Mouse (Mus musculus): Measurements from ENCODE around the gene Lcn11. TPM values are rescaled to one million over a fixed set of nuclear protein-coding genes. Genes with fewer than 3 reads are reported as not detected.
"Not testable (repeated sequence)": the region's sequence is repeated elsewhere in the genome, so short reads cannot be mapped to it uniquely, and the experiment has no call there.

The Lcn11 gene
- polyA plus RNA-seq, 1 experiment, result not detected

DNA sequence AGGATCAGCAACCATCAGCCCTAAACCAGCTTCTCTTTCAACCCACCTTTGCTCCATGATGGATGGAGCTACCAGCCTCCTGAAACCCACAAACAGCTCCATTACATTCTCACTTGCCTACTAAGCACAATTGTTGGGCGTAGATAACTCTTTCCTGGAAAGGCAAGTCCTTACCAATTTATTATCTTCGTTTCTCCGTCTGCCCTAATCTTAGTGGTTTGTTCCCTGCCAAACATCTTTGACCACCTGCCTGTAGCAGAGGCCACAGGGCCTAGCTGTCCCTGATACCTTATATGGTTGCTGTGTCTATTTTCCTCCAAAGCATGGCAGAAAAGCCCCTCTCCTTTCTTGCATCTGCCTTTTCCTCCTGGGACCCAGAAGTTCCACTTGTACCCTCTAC, 12.3 kb downstream of the Lcn11 start:
- Histone ChIP-seq H3ac (ENCODE audit: control insufficient read depth, insufficient read length) (no peak overlapping the region), H3K79me2 (ENCODE audit: control insufficient read depth, insufficient read depth) (no peaks in the 10 kb centered on the region), H3K27me3 (ENCODE audit: control insufficient read depth, insufficient read depth, insufficient read length) (no peaks in the 10 kb centered on the region), H3K36me3 (ENCODE audit: control insufficient read depth, insufficient read depth) (no peaks in the 10 kb centered on the region), H3K4me2 (ENCODE audit: low read depth) (no peak overlapping the region), H3K4me3 (no peak overlapping the region)
- TF ChIP-seq CEBPB (IDR thresholded peaks at IDR 0.05; ENCODE audit: insufficient read depth, poor library complexity, severe bottlenecking) (no peak), SRF (IDR thresholded peaks at IDR 0.05; ENCODE audit: control insufficient read depth, insufficient read length, low read depth) (no peak), TCF3 (IDR thresholded peaks at IDR 0.05; ENCODE audit: insufficient read length, low read depth) (no peak), MYOG (IDR thresholded peaks at IDR 0.05; ENCODE audit: control insufficient read depth in 1 of 3, insufficient read depth in 1 of 3, insufficient read length in 2 of 3, low read depth in 2 of 3) (no peak), MYOD1 (IDR thresholded peaks at IDR 0.05; ENCODE audit: control insufficient read depth in 1 of 3, insufficient read length in 2 of 3, low read depth in 2 of 3) (no peak), E2F4 (IDR thresholded peaks at IDR 0.05; ENCODE audit: insufficient read depth) (no peak), REST (IDR thresholded peaks at IDR 0.05; ENCODE audit: insufficient read depth, insufficient read length) (no peak), POLR2AphosphoS2 (IDR thresholded peaks at IDR 0.05; ENCODE audit: insufficient read length, low read depth) (no peak), MAX (IDR thresholded peaks at IDR 0.05; ENCODE audit: low read depth) (no peak), TCF12 (IDR thresholded peaks at IDR 0.05; ENCODE audit: insufficient read depth, poor library complexity, severe bottlenecking) (no peak), POLR2A (IDR thresholded peaks at IDR 0.05; ENCODE audit: insufficient read length, low read depth) (no peak), USF1 (IDR thresholded peaks at IDR 0.05; ENCODE audit: low read depth) (no peak)

DNA sequence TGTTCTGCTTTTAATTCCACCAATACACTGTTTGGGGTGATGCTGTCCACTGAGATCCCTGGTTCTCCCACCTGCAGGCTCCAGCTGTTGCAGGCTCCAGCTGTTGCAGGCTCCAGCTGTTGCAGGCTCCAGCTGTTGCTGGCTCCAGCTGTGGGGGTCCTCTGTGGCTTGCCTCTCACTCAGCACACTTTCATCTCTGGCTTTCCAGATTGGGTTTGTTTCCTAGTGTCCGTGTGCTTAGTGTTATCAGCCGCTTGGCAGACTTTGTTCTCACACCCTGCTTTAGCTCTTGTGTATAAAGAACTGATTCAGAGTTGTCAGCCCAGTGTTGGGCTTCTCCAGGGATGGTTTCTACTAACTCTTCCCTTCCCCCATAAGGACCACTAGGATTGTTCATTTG, 20.8 kb downstream of the Lcn11 start:
- peaks cover 12% of the 10 kb centered on the region for H3K27me3 ChIP-seq (ENCODE audit: control insufficient read depth, insufficient read depth, insufficient read length)
- no peaks in the 10 kb centered on the region for H3K36me3 ChIP-seq (ENCODE audit: control insufficient read depth, insufficient read depth)
- TF ChIP-seq TCF3 (IDR thresholded peaks at IDR 0.05; ENCODE audit: insufficient read length, low read depth) (peak; percentile 8), USF1 (IDR thresholded peaks at IDR 0.05; ENCODE audit: low read depth) (no peak)
- H3ac ChIP-seq (ENCODE audit: control insufficient read depth, insufficient read length), result no peak overlapping the region
- H3K4me2 ChIP-seq (ENCODE audit: low read depth), result no peak overlapping the region
- H3K79me2 ChIP-seq (ENCODE audit: control insufficient read depth, insufficient read depth), result no peaks in the 10 kb centered on the region
- H3K4me3 ChIP-seq, result no peak overlapping the region

DNA sequence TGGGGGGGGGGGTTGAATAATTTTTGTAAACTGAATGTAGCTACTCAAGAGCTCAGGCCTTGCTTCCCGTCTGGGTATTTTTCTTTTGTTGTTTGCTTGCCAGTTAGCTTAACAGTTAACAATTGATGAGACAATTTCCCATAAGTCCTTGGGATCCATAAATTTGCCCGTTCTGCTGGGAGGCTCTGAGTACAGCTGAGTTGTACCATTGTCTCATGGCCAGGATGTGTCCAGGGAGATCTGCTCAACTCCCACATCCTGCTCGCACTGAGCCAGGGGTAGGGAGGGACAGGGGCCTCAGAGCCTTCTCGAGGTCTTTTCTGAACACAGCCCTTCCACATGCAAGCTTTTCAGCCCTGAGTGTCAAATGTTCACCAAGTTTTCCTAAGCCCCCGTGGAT, 21.2 kb downstream of the Lcn11 start:
- peaks cover 12% of the 10 kb centered on the region for H3K27me3 ChIP-seq (ENCODE audit: control insufficient read depth, insufficient read depth, insufficient read length)
- no peaks in the 10 kb centered on the region for H3K79me2 ChIP-seq (ENCODE audit: control insufficient read depth, insufficient read depth)
- no peak overlapping the region for H3K4me2 ChIP-seq (ENCODE audit: low read depth)
- H3ac ChIP-seq (ENCODE audit: control insufficient read depth, insufficient read length), result no peak overlapping the region
- H3K36me3 ChIP-seq (ENCODE audit: control insufficient read depth, insufficient read depth), result no peaks in the 10 kb centered on the region
- TF ChIP-seq TCF12 (IDR thresholded peaks at IDR 0.05; ENCODE audit: insufficient read depth, poor library complexity, severe bottlenecking), result no peak
- TF ChIP-seq MYOD1 (IDR thresholded peaks at IDR 0.05; ENCODE audit: control insufficient read depth in 1 of 3, insufficient read length in 2 of 3, low read depth in 2 of 3), result no peak
- TF ChIP-seq REST (IDR thresholded peaks at IDR 0.05; ENCODE audit: insufficient read depth, insufficient read length), result no peak
- no peak for TF ChIP-seq TCF3 (IDR thresholded peaks at IDR 0.05; ENCODE audit: insufficient read length, low read depth)
- TF ChIP-seq POLR2A (IDR thresholded peaks at IDR 0.05; ENCODE audit: insufficient read length, low read depth), result no peak
- TF ChIP-seq E2F4 (IDR thresholded peaks at IDR 0.05; ENCODE audit: insufficient read depth), result no peak
- no peak for TF ChIP-seq USF1 (IDR thresholded peaks at IDR 0.05; ENCODE audit: low read depth)
- no peak for TF ChIP-seq CEBPB (IDR thresholded peaks at IDR 0.05; ENCODE audit: insufficient read depth, poor library complexity, severe bottlenecking)
- no peak for TF ChIP-seq MYOG (IDR thresholded peaks at IDR 0.05; ENCODE audit: control insufficient read depth in 1 of 3, insufficient read depth in 1 of 3, insufficient read length in 2 of 3, low read depth in 2 of 3)
- TF ChIP-seq POLR2AphosphoS2 (IDR thresholded peaks at IDR 0.05; ENCODE audit: insufficient read length, low read depth), result no peak
- TF ChIP-seq SRF (IDR thresholded peaks at IDR 0.05; ENCODE audit: control insufficient read depth, insufficient read length, low read depth), result no peak
- TF ChIP-seq MAX (IDR thresholded peaks at IDR 0.05; ENCODE audit: low read depth), result no peak
- H3K4me3 ChIP-seq, result no peak overlapping the region

DNA sequence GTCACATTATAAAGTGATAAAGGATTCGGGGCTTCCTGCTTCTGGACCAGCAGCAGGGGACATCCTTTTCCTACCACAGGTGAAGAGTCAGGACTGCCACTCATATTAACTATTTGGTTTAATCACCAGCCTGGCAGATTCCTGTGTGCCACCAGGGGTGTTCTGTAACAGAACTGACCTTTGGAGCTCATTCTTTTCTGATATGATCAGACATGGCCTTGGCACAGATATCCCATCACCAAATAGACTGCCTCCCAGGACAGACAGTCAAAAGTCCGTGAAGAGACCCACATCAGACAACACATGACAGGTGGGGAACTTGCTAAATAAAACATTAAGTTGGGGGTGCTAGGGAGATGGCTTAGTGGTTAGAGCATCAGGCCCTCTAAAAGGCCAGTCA, 34.9 kb downstream of the Lcn11 start:
- TF ChIP-seq SRF (IDR thresholded peaks at IDR 0.05; ENCODE audit: control insufficient read depth, insufficient read length, low read depth) (no peak), CEBPB (IDR thresholded peaks at IDR 0.05; ENCODE audit: insufficient read depth, poor library complexity, severe bottlenecking) (no peak), REST (IDR thresholded peaks at IDR 0.05; ENCODE audit: insufficient read depth, insufficient read length) (no peak), POLR2A (IDR thresholded peaks at IDR 0.05; ENCODE audit: insufficient read length, low read depth) (no peak), MYOD1 (IDR thresholded peaks at IDR 0.05; ENCODE audit: control insufficient read depth in 1 of 3, insufficient read length in 2 of 3, low read depth in 2 of 3) (no peak), USF1 (IDR thresholded peaks at IDR 0.05; ENCODE audit: low read depth) (no peak), TCF12 (IDR thresholded peaks at IDR 0.05; ENCODE audit: insufficient read depth, poor library complexity, severe bottlenecking) (no peak), TCF3 (IDR thresholded peaks at IDR 0.05; ENCODE audit: insufficient read length, low read depth) (no peak), MYOG (IDR thresholded peaks at IDR 0.05; ENCODE audit: control insufficient read depth in 1 of 3, insufficient read depth in 1 of 3, insufficient read length in 2 of 3, low read depth in 2 of 3) (no peak), MAX (IDR thresholded peaks at IDR 0.05; ENCODE audit: low read depth) (no peak)
- Histone ChIP-seq H3K36me3 (ENCODE audit: control insufficient read depth, insufficient read depth) (no peaks in the 10 kb centered on the region), H3K4me2 (ENCODE audit: low read depth) (no peak overlapping the region), H3K4me3 (no peak overlapping the region), H3K79me2 (ENCODE audit: control insufficient read depth, insufficient read depth) (no peaks in the 10 kb centered on the region), H3ac (ENCODE audit: control insufficient read depth, insufficient read length) (no peak overlapping the region), H3K27me3 (ENCODE audit: control insufficient read depth, insufficient read depth, insufficient read length) (no peaks in the 10 kb centered on the region)

DNA sequence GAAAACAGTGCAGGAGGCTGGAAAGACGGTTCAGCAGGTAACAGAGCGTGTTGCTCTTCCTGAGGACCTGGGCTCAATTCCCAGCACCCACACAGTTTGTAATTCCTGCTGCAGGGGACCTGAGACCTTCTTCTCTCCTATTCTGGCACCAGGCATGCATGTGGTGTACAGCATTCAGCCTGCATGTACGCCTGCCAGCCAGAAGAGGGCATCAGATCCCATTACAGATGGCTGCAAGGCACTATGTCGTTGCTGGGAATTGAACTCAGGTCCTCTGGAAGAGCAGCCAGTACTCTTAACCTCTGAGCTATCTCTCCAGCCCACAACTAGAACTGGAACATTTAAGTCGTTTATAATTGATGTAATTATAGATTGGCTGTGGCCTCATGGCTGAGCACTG, 36.5 kb downstream of the Lcn11 start:
- H3K36me3 ChIP-seq (ENCODE audit: control insufficient read depth, insufficient read depth), result no peaks in the 10 kb centered on the region
- no peaks in the 10 kb centered on the region for H3K27me3 ChIP-seq (ENCODE audit: control insufficient read depth, insufficient read depth, insufficient read length)
- no peak overlapping the region for H3K4me3 ChIP-seq
- H3K4me2 ChIP-seq (ENCODE audit: low read depth), result no peak overlapping the region
- no peaks in the 10 kb centered on the region for H3K79me2 ChIP-seq (ENCODE audit: control insufficient read depth, insufficient read depth)
- no peak overlapping the region for H3ac ChIP-seq (ENCODE audit: control insufficient read depth, insufficient read length)
- TF ChIP-seq E2F4 (IDR thresholded peaks at IDR 0.05; ENCODE audit: insufficient read depth) (no peak), TCF12 (IDR thresholded peaks at IDR 0.05; ENCODE audit: insufficient read depth, poor library complexity, severe bottlenecking) (no peak), MAX (IDR thresholded peaks at IDR 0.05; ENCODE audit: low read depth) (no peak), SRF (IDR thresholded peaks at IDR 0.05; ENCODE audit: control insufficient read depth, insufficient read length, low read depth) (no peak), TCF3 (IDR thresholded peaks at IDR 0.05; ENCODE audit: insufficient read length, low read depth) (no peak), REST (IDR thresholded peaks at IDR 0.05; ENCODE audit: insufficient read depth, insufficient read length) (no peak), MYOD1 (IDR thresholded peaks at IDR 0.05; ENCODE audit: control insufficient read depth in 1 of 3, insufficient read length in 2 of 3, low read depth in 2 of 3) (no peak), POLR2AphosphoS2 (IDR thresholded peaks at IDR 0.05; ENCODE audit: insufficient read length, low read depth) (no peak), MYOG (IDR thresholded peaks at IDR 0.05; ENCODE audit: control insufficient read depth in 1 of 3, insufficient read depth in 1 of 3, insufficient read length in 2 of 3, low read depth in 2 of 3) (no peak), CEBPB (IDR thresholded peaks at IDR 0.05; ENCODE audit: insufficient read depth, poor library complexity, severe bottlenecking) (no peak), USF1 (IDR thresholded peaks at IDR 0.05; ENCODE audit: low read depth) (no peak), POLR2A (IDR thresholded peaks at IDR 0.05; ENCODE audit: insufficient read length, low read depth) (no peak)

DNA sequence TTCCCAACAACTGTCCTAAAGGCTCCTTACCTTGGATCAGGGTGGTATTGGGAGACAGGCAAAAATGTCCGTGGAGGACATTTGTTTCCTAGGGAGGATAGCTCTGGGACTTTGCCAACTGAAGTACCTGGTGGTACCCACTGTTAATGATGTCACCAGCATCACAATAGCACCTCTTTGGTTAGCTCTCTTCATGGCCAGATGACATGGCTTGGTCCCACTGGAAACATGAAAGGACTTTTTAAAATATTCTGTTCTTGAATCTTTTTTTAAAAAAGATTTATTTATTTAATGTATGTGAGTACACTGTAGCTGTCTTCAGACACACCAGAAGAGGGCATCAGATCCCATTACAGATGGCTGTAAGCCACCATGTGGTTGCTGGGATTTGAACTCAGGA, 38.9 kb downstream of the Lcn11 start, which contains the start of gene Glt6d1:
TSS of gene Glt6d1 (minus strand) at position 101 of the 400 bp plus-strand sequence.
- not testable (repeated sequence) for H3K27me3 ChIP-seq (ENCODE audit: control insufficient read depth, insufficient read depth, insufficient read length); H3K79me2 ChIP-seq (ENCODE audit: control insufficient read depth, insufficient read depth); H3K36me3 ChIP-seq (ENCODE audit: control insufficient read depth, insufficient read depth); H3K4me3 ChIP-seq; H3ac ChIP-seq (ENCODE audit: control insufficient read depth, insufficient read length); H3K4me2 ChIP-seq (ENCODE audit: low read depth)

Measured in myocyte (in vitro differentiated cells).